Mouse (Mus musculus) forebrain, embryonic 12.5 days (tissue): ENCODE measurements around the gene Nos1ap. TPM values are rescaled to one million over a fixed set of nuclear protein-coding genes. Genes with fewer than 3 reads are reported as not detected.

Source experiments
- ATAC-seq: fragments of 200-750 bp; cut with Nextera tagmentation; 2 replicates; pipeline ENCODE4 v1.8.0; 2017; ENCODE audit warnings: moderate TSS enrichment; ENCODE audit not compliant: low FRiP score
- H3K27ac ChIP-seq: fragments of 300-500 bp; sonication (generic); 2 replicates; pipeline ENCODE4 v1.5.1; 2016; ENCODE audit warnings: mild to moderate bottlenecking
- H3K27me3 ChIP-seq: fragments of 300-500 bp; sonication (generic); 2 replicates; pipeline ENCODE4 v1.6.1; 2016; ENCODE audit warnings: mild to moderate bottlenecking
- H3K36me3 ChIP-seq: fragments of 300-500 bp; sonication (generic); replicated peaks from 2 replicates; pipeline ENCODE4 v1.6.1; 2016; ENCODE audit warnings: mild to moderate bottlenecking
- H3K4me1 ChIP-seq: fragments of 300-500 bp; sonication (generic); 2 replicates; pipeline ENCODE4 v1.6.1; 2016
- H3K4me2 ChIP-seq: fragments of 300-500 bp; sonication (generic); 2 replicates; pipeline ENCODE4 v1.6.1; 2016; ENCODE audit warnings: mild to moderate bottlenecking, moderate library complexity
- H3K4me3 ChIP-seq: fragments of 300-500 bp; sonication (generic); replicated peaks from 2 replicates; pipeline ENCODE4 v1.5.1; 2016; ENCODE audit warnings: mild to moderate bottlenecking
- H3K9ac ChIP-seq: fragments of 300-500 bp; sonication (generic); 2 replicates; pipeline ENCODE4 v1.6.1; 2016; ENCODE audit warnings: mild to moderate bottlenecking
- H3K9me3 ChIP-seq: fragments of 300-500 bp; sonication (generic); 2 replicates; pipeline ENCODE4 v1.6.1; 2016
- WGBS: fragments of 180-500 bp; shearing (Covaris S2); methylation state at CpG from one replicate; pipeline ENCODE4 v1.1.7; 2016; 5-methylcytosine and 5-hydroxymethylcytosine counted together
- polyA plus RNA-seq: library from polyadenylated mRNA; unstranded; fragments of >200 nt; fragmentation: Nextera tagmentation; extraction: Ambion mirVana; gene quantifications from 2 replicates; pipeline ENCODE4 v1.2.1, GENCODE M21; 2016

Gene Nos1ap
- polyA plus RNA-seq, 1 experiment from 2014 or later = 25.5 TPM

- no peak overlapping the region for H3K9ac ChIP-seq
- ATAC-seq = no peak
- H3K27me3 ChIP-seq = no peaks in the 10 kb centered on the region
- no peak overlapping the region for H3K27ac ChIP-seq
- no peak overlapping the region for H3K4me2 ChIP-seq
- peaks cover 7% of the 10 kb centered on the region; the same call in 1 of the 2 replicates for H3K4me1 ChIP-seq
- 55% methylated on average over 2 of the region's 2 CpGs for WGBS
- no peaks in the 10 kb centered on the region for H3K9me3 ChIP-seq
- H3K4me3 ChIP-seq = no peak overlapping the region
- no peaks in the 10 kb centered on the region for H3K36me3 ChIP-seq
Measured at GRCm38 (mm10) chr1:170492527-170492926, 97.1 kb downstream of the Nos1ap start.

GRCm38 (mm10) chr1:170492027-170492426, 97.6 kb downstream of the Nos1ap start:
- Histone ChIP-seq H3K36me3 (no peaks in the 10 kb centered on the region), H3K27me3 (no peaks in the 10 kb centered on the region), H3K9ac (no peak overlapping the region), H3K4me3 (no peak overlapping the region), H3K4me1 (peaks cover 7% of the 10 kb centered on the region; the same call in 1 of the 2 replicates), H3K9me3 (no peaks in the 10 kb centered on the region), H3K4me2 (no peak overlapping the region), H3K27ac (no peak overlapping the region)
- ATAC-seq = no peak
- WGBS = 78% methylated on average over 4 of the region's 4 CpGs

- Histone ChIP-seq H3K4me2 (no peak overlapping the region), H3K27ac (no peak overlapping the region), H3K27me3 (no peaks in the 10 kb centered on the region), H3K9ac (no peak overlapping the region), H3K36me3 (no peaks in the 10 kb centered on the region), H3K9me3 (no peaks in the 10 kb centered on the region), H3K4me3 (no peak overlapping the region), H3K4me1 (peaks cover 7% of the 10 kb centered on the region; the same call in 1 of the 2 replicates)
- WGBS = 91% methylated on average over 7 of the region's 7 CpGs
- ATAC-seq = no peak
Measured at GRCm38 (mm10) chr1:170489936-170490335, 99.7 kb downstream of the Nos1ap start.

GRCm38 (mm10) chr1:170489450-170489849, 100.2 kb downstream of the Nos1ap start:
- ATAC-seq = no peak
- Histone ChIP-seq H3K9me3 (no peaks in the 10 kb centered on the region), H3K9ac (no peak overlapping the region), H3K4me1 (peaks cover 7% of the 10 kb centered on the region; the same call in 1 of the 2 replicates), H3K4me2 (no peak overlapping the region), H3K36me3 (no peaks in the 10 kb centered on the region), H3K27ac (no peak overlapping the region), H3K4me3 (no peak overlapping the region), H3K27me3 (no peaks in the 10 kb centered on the region)
- WGBS = 83% methylated on average over 6 of the region's 6 CpGs

- no peaks in the 10 kb centered on the region for H3K36me3 ChIP-seq
- no peaks in the 10 kb centered on the region for H3K9me3 ChIP-seq
- H3K27ac ChIP-seq = no peak overlapping the region
- H3K4me3 ChIP-seq = no peak overlapping the region
- 43% methylated on average over 4 of the region's 4 CpGs for WGBS
- no peak for ATAC-seq
- H3K9ac ChIP-seq = no peak overlapping the region
- H3K27me3 ChIP-seq = no peaks in the 10 kb centered on the region
- H3K4me2 ChIP-seq = no peak overlapping the region
- peaks cover 12% of the 10 kb centered on the region; the same call in 1 of the 2 replicates for H3K4me1 ChIP-seq
Measured at GRCm38 (mm10) chr1:170485119-170485518, 104.5 kb downstream of the Nos1ap start.

GRCm38 (mm10) chr1:170482236-170482905, 107.3 kb downstream of the Nos1ap start:
- no peak overlapping the region for H3K9ac ChIP-seq
- no peak for ATAC-seq
- peaks cover 39% of the 10 kb centered on the region for H3K4me1 ChIP-seq
- no peak overlapping the region for H3K4me2 ChIP-seq
- no peak overlapping the region for H3K27ac ChIP-seq
- H3K36me3 ChIP-seq = no peaks in the 10 kb centered on the region
- no peak overlapping the region for H3K4me3 ChIP-seq
- H3K27me3 ChIP-seq = no peaks in the 10 kb centered on the region
- no peaks in the 10 kb centered on the region for H3K9me3 ChIP-seq
- WGBS = 85% methylated on average over 7 of the region's 8 CpGs

GRCm38 (mm10) chr1:170481093-170481492, 108.6 kb downstream of the Nos1ap start:
- H3K27ac ChIP-seq = 0 out of 2 replicates have a peak overlapping the region, but pooled peaks have one; percentile 13
- WGBS = 75% methylated on average over 3 of the region's 3 CpGs
- peaks cover 50% of the 10 kb centered on the region for H3K4me1 ChIP-seq

GRCm38 (mm10) chr1:170479458-170479798, 110.2 kb downstream of the Nos1ap start:
- Histone ChIP-seq H3K36me3 (no peaks in the 10 kb centered on the region), H3K4me2 (no peak overlapping the region), H3K27ac (no peak overlapping the region), H3K9me3 (no peaks in the 10 kb centered on the region), H3K4me1 (peaks cover 56% of the 10 kb centered on the region), H3K27me3 (no peaks in the 10 kb centered on the region), H3K4me3 (no peak overlapping the region), H3K9ac (no peak overlapping the region)
- ATAC-seq = peak; percentile 25; the same call in 1 of the 2 replicates
- 26% methylated on average over 3 of the region's 3 CpGs for WGBS

More at GRCm38 (mm10) chr1:170481093-170481492, 108.6 kb downstream of the Nos1ap start:
- Histone ChIP-seq H3K27me3 (no peaks in the 10 kb centered on the region), H3K9ac (no peak overlapping the region), H3K4me2 (no peak overlapping the region), H3K36me3 (no peaks in the 10 kb centered on the region), H3K9me3 (no peaks in the 10 kb centered on the region), H3K4me3 (no peak overlapping the region)
- ATAC-seq = no peak

GRCm38 (mm10) chr1:170478791-170479457, 110.7 kb downstream of the Nos1ap start:
- ATAC-seq = no peak
- H3K4me3 ChIP-seq = no peak overlapping the region
- peak overlapping the region; percentile 85 for H3K27ac ChIP-seq
- H3K36me3 ChIP-seq = no peaks in the 10 kb centered on the region
- no peak overlapping the region for H3K9ac ChIP-seq
- H3K9me3 ChIP-seq = no peaks in the 10 kb centered on the region
- no peak overlapping the region for H3K4me2 ChIP-seq
- WGBS = 56% methylated on average over 4 of the region's 4 CpGs
- peaks cover 56% of the 10 kb centered on the region for H3K4me1 ChIP-seq
- H3K27me3 ChIP-seq = no peaks in the 10 kb centered on the region

- peaks cover 55% of the 10 kb centered on the region for H3K4me1 ChIP-seq
Measured at GRCm38 (mm10) chr1:170477636-170478600, 111.7 kb downstream of the Nos1ap start.

GRCm38 (mm10) chr1:170473460-170473859, 116.2 kb downstream of the Nos1ap start:
- peaks cover 31% of the 10 kb centered on the region for H3K4me1 ChIP-seq
- ATAC-seq = no peak
- no peak overlapping the region for H3K9ac ChIP-seq
- H3K27me3 ChIP-seq = no peaks in the 10 kb centered on the region
- no peak overlapping the region for H3K4me3 ChIP-seq
- H3K4me2 ChIP-seq = no peak overlapping the region
- WGBS = 84% methylated on average over 6 of the region's 6 CpGs
- H3K27ac ChIP-seq = no peak overlapping the region
- no peaks in the 10 kb centered on the region for H3K36me3 ChIP-seq
- no peaks in the 10 kb centered on the region for H3K9me3 ChIP-seq

More at GRCm38 (mm10) chr1:170477636-170478600, 111.7 kb downstream of the Nos1ap start:
- Histone ChIP-seq H3K9me3 (no peaks in the 10 kb centered on the region), H3K27me3 (no peaks in the 10 kb centered on the region), H3K4me3 (no peak overlapping the region), H3K9ac (no peak overlapping the region), H3K27ac (peak overlapping the region; percentile 85), H3K4me2 (peak overlapping the region; percentile 33), H3K36me3 (no peaks in the 10 kb centered on the region)
- ATAC-seq = peak; percentile 86
- WGBS = 17% methylated on average over 10 of the region's 10 CpGs

GRCm38 (mm10) chr1:170472861-170473260, 116.8 kb downstream of the Nos1ap start:
- Histone ChIP-seq H3K36me3 (no peaks in the 10 kb centered on the region), H3K9me3 (no peaks in the 10 kb centered on the region), H3K4me3 (no peak overlapping the region), H3K27ac (no peak overlapping the region), H3K4me2 (no peak overlapping the region), H3K9ac (no peak overlapping the region), H3K4me1 (peaks cover 25% of the 10 kb centered on the region), H3K27me3 (no peaks in the 10 kb centered on the region)
- no peak for ATAC-seq
